Mouse (Mus musculus) frontal cortex, adult (tissue): ENCODE measurements around the gene Eml2.

Experiments used
- ATAC-seq: cut with Nextera tagmentation; 2 replicates; pipeline ENCODE4 v1.9.2; 2017; ENCODE audit warnings: mild to moderate bottlenecking, moderate library complexity, mixed read lengths; ENCODE audit not compliant: low TSS enrichment

Eml2 gene

GRCm38 (mm10) chr7:19229404-19229803, 53.2 kb downstream of the Eml2 start:
- no peak for ATAC-seq

DNA sequence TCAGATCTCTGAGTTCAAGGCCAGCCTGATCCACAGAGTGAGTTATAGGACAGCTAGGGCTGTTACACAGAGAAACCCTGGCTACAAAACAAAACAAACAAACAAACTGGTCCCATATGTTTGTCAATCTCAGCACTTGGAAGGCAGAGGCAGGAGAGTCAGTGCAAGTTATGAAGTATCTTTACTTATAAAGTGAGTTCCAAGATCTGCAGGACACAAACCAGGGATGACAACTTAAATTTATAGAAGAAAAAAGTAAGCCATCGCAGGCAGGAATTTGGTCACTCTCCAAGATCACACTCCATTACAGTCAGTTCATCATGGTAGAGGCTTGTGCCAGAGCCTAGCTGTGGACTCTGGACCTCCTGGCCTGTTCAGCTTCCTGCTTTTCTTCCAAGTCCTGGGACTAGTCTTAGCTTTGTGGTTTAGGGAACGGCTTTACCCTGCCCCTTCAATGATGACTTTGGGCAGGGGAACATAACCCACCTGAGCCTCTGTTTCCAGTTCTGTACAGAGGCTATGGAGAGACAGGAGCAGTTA, 53.9 kb downstream of the Eml2 start:
- no peak for ATAC-seq

DNA sequence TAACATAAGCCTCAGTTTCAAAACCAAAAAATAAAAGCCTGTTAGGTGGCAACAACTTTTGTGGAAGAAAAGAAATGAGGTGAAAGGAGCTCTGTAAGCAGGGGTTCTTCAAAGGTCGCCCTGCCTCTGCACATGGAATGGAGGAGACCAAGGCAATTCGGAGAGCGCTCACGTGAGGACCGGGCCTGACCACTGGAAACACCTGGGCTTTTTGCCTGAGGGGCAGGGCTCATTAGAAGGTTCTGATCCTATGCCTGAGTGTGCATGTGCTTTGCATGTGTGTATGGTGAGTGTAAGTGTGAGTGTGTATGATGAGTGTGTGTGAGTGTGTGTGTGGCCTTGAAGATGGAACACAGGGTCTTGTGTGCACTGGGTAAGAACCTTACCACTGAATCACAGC, 54.7 kb downstream of the Eml2 start:
- no peak for ATAC-seq

DNA sequence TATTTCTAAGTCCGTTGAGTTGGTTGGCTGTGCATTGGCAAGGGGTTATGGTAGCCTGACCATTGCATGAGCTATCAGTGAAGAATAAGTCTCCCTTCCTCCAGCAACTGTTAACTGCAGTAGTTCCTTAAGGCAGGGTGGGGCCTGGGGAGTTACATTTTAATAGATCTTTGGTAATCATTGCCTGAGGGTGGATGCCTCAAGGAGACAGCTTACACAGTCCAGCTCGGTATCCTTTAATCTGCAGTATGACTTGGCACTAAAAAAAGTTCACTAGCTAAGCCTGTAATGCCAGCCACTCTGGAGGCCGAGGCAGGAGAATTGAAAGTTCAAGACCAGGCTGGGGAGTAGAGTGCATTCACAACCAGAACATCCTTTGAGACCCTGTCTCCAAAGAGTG, 55.6 kb downstream of the Eml2 start:
- ATAC-seq: no peak

GRCm38 (mm10) chr7:19234652-19235051, 58.4 kb downstream of the Eml2 start:
- no peak for ATAC-seq

DNA sequence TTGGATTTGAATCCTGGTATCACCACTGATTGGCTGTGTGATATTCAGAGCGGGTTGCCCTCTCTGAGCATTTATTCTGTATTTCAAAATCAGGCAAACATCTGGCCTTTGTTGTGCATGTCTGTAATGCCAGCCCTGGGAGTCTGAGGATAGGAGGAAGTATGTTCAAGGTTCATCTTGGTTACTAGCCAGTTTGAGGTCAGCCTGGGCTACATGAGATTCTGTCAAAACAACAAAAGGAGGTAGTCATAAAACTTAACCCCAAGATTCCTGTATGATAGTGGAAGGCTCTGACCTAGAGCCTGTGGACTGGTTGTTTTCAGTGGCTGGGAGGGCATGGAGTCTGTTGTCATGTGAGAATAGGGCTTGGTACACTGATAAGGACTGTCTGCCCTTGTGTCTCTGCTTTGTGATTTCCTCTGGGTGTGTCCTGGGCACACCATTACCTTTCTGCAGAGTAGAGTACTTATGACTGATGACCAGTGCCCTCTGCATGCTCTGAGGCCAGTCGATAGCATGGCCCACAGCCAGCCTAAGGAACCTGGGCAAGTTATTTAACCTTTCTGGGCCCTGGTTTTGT, 59.0 kb downstream of the Eml2 start:
- no peak for ATAC-seq

DNA sequence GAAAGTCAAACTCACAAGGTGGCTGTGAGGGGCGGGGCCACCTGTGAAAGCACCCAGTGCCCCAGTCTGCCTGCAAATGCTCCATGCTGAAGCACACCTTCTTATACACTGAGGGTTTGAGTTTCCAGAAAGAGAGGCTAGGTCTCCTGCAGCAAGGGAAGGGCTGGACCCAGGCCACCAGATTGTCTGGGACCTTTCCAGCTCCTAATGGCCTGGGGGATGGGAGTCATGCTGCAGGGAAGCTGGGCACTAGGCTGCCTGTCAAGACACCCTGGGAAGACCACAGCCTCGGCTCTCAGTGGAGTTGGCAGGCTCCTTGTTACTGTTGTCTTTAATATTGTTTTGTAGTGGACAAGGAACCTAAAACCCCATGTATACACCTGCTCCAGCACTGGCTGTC, 60.2 kb downstream of the Eml2 start:
- no peak for ATAC-seq

DNA sequence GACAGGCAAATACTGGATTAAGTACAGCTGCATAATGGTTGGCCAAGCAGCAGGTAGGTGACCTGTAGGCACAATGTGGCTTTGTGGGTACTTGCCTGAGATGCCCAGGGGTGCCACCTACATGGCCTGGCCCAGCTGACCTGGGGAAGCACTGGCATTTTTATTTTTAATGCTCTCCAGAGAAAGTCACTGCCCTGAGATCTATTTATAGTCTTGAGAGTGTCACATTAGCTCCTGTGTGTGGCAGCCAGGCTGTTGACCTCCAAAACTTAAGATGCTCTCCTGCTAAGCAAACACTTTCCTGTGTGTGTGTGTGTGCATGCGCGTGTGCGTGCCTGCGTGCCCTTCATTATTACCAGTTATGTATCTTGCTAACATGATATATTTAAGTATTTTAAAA, 62.1 kb downstream of the Eml2 start:
- ATAC-seq: no peak

GRCm38 (mm10) chr7:19239423-19239822, 63.2 kb downstream of the Eml2 start:
- ATAC-seq: peak; percentile 78

- ATAC-seq: no peak
Measured at GRCm38 (mm10) chr7:19239986-19240385, 63.8 kb downstream of the Eml2 start.

DNA sequence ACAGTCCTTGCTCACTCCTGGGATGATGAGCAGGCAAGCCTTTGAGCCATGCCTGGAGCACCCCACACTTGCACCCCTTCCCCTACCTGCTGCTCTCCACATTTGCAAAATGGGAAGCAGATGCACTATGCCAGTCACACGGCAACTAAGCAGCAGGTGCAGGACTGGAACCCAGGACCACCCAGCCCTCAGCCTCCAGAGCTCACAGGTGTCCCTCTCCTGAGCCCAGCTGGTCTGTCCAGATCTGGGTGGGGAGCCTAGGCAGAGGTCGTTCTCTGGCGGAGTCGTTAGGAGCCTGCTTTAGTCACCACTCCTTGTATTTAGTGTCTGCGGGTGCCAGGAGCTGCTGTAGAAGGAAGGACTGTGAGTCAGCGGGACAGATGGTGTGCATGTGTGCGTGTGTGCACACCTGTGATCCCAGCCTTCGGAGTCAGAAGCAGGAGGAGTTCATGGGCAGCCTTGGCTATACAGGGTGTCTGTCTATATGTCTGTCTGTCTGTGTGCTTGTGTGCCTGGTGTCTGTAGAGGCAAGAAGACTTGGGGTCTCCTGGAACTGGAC, 64.8 kb downstream of the Eml2 start:
- peak; percentile 39; the same call in 1 of the 2 replicates for ATAC-seq

- ATAC-seq: no peak
Measured at GRCm38 (mm10) chr7:19242005-19242404, 65.8 kb downstream of the Eml2 start.

GRCm38 (mm10) chr7:19243858-19244257, 67.6 kb downstream of the Eml2 start:
- ATAC-seq: 0 out of 2 replicates have a peak, but pooled peaks have one; percentile 24

GRCm38 (mm10) chr7:19245083-19245482, 68.9 kb downstream of the Eml2 start:
- no peak for ATAC-seq

GRCm38 (mm10) chr7:19246855-19247254, 70.6 kb downstream of the Eml2 start:
- ATAC-seq: no peak

DNA sequence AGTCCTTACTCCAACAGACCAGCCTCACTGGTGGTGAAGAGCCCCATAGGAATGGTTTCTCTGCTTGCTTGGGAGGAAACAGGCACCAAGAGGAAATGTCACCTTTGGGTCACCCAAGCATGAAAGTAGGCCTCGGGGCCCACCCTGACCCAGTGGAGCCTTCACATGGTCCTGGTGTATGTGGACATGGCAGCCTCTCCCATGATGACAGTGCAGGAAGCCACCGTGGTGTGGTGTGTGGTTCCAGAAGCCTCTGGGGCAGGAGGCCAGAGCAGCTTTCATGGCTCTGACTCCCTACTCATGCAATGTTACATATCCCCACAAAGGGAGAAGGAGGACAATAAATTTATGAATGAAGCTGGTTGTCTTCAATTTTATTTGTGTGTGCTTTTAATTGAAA, 71.3 kb downstream of the Eml2 start:
- ATAC-seq: no peak

DNA sequence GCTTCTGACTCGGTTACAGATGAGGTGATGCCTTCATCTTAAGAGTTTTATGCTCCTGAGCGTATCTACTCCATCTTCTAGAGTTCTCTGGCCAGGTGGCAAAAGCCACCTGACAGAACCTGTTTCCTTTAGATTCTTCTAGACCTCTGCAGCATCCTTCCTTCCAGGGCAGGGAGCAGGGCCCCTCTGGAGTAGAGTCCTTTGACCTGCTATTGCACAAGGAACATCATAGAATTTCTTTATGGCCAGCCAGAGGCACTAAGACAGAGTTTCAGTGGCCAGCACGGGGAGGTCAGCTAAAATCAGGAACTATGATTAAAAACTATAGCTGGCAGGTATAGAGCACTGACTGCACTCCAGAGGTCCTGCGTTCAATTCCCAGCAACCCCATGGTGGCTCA, 75.9 kb downstream of the Eml2 start:
- no peak for ATAC-seq

DNA sequence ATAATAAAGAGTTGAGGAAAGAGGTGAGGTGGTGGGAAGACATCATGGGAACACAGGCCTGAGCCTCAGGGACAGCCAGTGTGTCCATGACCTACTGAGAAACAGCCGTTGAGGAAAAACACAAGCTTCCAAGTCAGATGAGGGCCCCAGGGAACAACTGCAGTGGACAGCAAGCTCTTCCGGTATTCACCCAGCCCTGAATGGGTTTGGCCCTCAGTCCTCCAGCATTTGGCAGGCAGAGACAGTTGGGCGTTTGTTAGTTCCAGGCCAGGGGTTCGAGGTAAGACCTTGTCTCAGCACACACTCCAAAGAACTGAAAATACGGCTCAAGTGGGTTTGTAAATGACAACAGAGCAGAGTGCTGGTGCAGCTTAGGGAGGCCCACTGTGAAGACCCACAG, 77.2 kb downstream of the Eml2 start:
- ATAC-seq: no peak

DNA sequence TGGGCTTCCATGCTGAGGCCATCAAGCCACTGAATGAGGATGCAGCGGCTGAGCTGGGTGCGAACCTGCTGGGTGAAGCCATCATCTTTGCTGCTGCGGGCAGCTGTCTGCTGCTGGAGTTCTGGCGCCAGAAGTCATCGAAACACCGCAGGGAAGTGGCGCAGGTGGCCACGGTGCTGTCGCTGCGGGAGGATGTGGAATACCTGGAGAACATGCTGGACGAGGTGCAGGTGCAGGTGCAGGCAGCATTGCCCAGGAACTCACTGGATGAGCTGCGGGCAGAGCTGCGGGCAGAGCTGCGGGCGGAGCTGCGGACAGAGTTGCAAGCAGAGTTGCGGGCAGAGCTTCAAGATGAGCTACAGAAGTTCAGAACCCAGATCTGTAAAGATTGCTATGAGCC, 79.2 kb downstream of the Eml2 start:
- ATAC-seq: no peak
